Comparison of ENCODE assay signal across 24 mouse cellular contexts in the genomic region with DNA sequence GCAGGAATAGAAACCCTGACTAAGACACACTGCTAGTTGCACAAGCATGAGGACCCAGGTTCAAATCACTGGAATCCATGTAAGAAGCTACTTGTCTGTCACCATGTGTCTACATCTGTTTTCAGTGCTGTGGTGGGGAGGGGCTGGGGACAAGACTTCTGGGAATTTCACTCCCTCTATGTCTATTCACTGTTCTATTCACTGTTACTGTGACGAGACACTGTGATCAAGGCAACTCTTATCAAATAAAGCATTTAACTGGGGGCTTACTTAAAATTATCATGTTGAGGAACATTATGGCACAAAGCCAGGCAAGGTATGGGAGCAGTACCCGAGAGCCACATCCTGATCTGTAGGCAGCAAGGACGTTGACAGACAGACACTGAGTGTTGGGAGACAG. TPM values are rescaled to one million over a fixed set of nuclear protein-coding genes. Genes with fewer than 3 reads are reported as not detected.
"Had no signal": no experiment of that assay in that cellular context is flagged by ENCODE, and none has a peak within 500 bp of the region (broad histone marks: within the 10 kb centered on the region; RNA-seq: fewer than 3 reads in every experiment).

No protein-coding gene starts in this region.

- H3K9me3 ChIP-seq: embryonic facial prominence, embryonic 10.5 days; embryonic facial prominence, embryonic 12.5 days; embryonic facial prominence, embryonic 13.5 days; embryonic facial prominence, embryonic 15.5 days; forebrain, embryonic 10.5 days; forebrain, embryonic 12.5 days; forebrain, embryonic 13.5 days; forebrain, embryonic 15.5 days; heart, embryonic 10.5 days had no signal

- H3K27me3 ChIP-seq: embryonic facial prominence, embryonic 12.5 days; embryonic facial prominence, embryonic 13.5 days; embryonic facial prominence, embryonic 15.5 days; forebrain, embryonic 12.5 days; forebrain, embryonic 13.5 days; forebrain, embryonic 15.5 days had no signal

- H3K4me3 ChIP-seq: embryonic facial prominence, embryonic 10.5 days; embryonic facial prominence, embryonic 12.5 days; embryonic facial prominence, embryonic 13.5 days; embryonic facial prominence, embryonic 15.5 days; erythroblast, embryonic 14.5 days; forebrain, embryonic 10.5 days; forebrain, embryonic 12.5 days; forebrain, embryonic 13.5 days; forebrain, embryonic 15.5 days; gastrocnemius, adult 2 months; heart, adult 2 months; heart, embryonic 10.5 days had no signal

- H3K27ac ChIP-seq: embryonic facial prominence, embryonic 10.5 days; embryonic facial prominence, embryonic 12.5 days; embryonic facial prominence, embryonic 13.5 days; embryonic facial prominence, embryonic 15.5 days; forebrain, embryonic 10.5 days; forebrain, embryonic 12.5 days; forebrain, embryonic 13.5 days; forebrain, embryonic 15.5 days; gastrocnemius, adult 2 months; heart, adult 2 months; heart, embryonic 10.5 days had no signal

- H3K9ac ChIP-seq: embryonic facial prominence, embryonic 12.5 days; embryonic facial prominence, embryonic 13.5 days; embryonic facial prominence, embryonic 15.5 days; forebrain, embryonic 12.5 days; forebrain, embryonic 13.5 days; forebrain, embryonic 15.5 days; forebrain, postnatal 0 days had no signal

- DNase-seq: cerebellum, adult 9-11 months; cerebellum, postnatal 10 days; cerebellum, postnatal 14 days; cerebellum, postnatal 25 days; cerebellum, postnatal 36 days; embryo, embryonic 11 days; forebrain, postnatal 0 days; gastrocnemius, adult 2 months; gastrocnemius, postnatal 10 days; gastrocnemius, postnatal 14 days; gastrocnemius, postnatal 25 days; gastrocnemius, postnatal 36 days; heart, adult 18-20 months; heart, adult 2 months had no signal

- H3K4me1 ChIP-seq: embryonic facial prominence, embryonic 10.5 days; embryonic facial prominence, embryonic 12.5 days; embryonic facial prominence, embryonic 13.5 days; forebrain, embryonic 10.5 days; forebrain, embryonic 12.5 days; forebrain, embryonic 13.5 days; forebrain, embryonic 15.5 days; heart, embryonic 10.5 days had no signal

RNA-seq across cellular contexts. Expression of a gene that starts 14.2 kb away (rescaled TPM):
- polyA plus RNA-seq: erythroblast, embryonic 14.5 days had no signal

RNA-seq across cellular contexts. Expression of a gene that starts 20.5 kb away (rescaled TPM):
- polyA plus RNA-seq: erythroblast, embryonic 14.5 days had no signal
